Mouse (Mus musculus): ENCODE results near the gene 1700011L22Rik. TPM values are rescaled to one million over a fixed set of nuclear protein-coding genes. Genes with fewer than 3 reads are reported as not detected.

Gene 1700011L22Rik
- total RNA-seq, 2 experiments from 2014 or later, result not detected

- no peak for DNase-seq
- intact Hi-C loops (cut with DNase I), result no loop called here
Observed at GRCm38 (mm10) chr8:79253742-79254141, 5.4 kb upstream of the 1700011L22Rik start.

- no peak for DNase-seq
- intact Hi-C loops (cut with DNase I), result no loop called here
Observed at GRCm38 (mm10) chr8:79243422-79243821, 4.9 kb downstream of the 1700011L22Rik start.

- intact Hi-C loops (cut with DNase I), result no loop called here
- DNase-seq, result no peak
Observed at GRCm38 (mm10) chr8:79239996-79240395, 8.4 kb downstream of the 1700011L22Rik start.

GRCm38 (mm10) chr8:79239320-79239719, 9.1 kb downstream of the 1700011L22Rik start:
- intact Hi-C loops (cut with DNase I), result no loop called here

GRCm38 (mm10) chr8:79229266-79229888, 19.0 kb downstream of the 1700011L22Rik start:
- intact Hi-C loops (cut with DNase I), result no loop called here
- no peak for DNase-seq

More at GRCm38 (mm10) chr8:79239320-79239719, 9.1 kb downstream of the 1700011L22Rik start:
- no peak for DNase-seq

- no peak for DNase-seq
- intact Hi-C loops (cut with DNase I), result no loop called here
Observed at GRCm38 (mm10) chr8:79227916-79228315, 20.5 kb downstream of the 1700011L22Rik start.

- intact Hi-C loops (cut with DNase I), result no loop called here
- DNase-seq, result no peak
Observed at GRCm38 (mm10) chr8:79227194-79227593, 21.2 kb downstream of the 1700011L22Rik start.

GRCm38 (mm10) chr8:79226046-79226445, 22.3 kb downstream of the 1700011L22Rik start:
- DNase-seq, result no peak
- intact Hi-C loops (cut with DNase I), result no loop called here

GRCm38 (mm10) chr8:79225586-79225985, 22.8 kb downstream of the 1700011L22Rik start:
- intact Hi-C loops (cut with DNase I), result no loop called here
- DNase-seq, result no peak

GRCm38 (mm10) chr8:79224363-79224762, 24.0 kb downstream of the 1700011L22Rik start:
- intact Hi-C loops (cut with DNase I), result no loop called here

GRCm38 (mm10) chr8:79222752-79223141, 25.6 kb downstream of the 1700011L22Rik start:
- DNase-seq, result no peak
- intact Hi-C loops (cut with DNase I), result no loop called here

More at GRCm38 (mm10) chr8:79224363-79224762, 24.0 kb downstream of the 1700011L22Rik start:
- no peak for DNase-seq

GRCm38 (mm10) chr8:79222106-79222751, 26.1 kb downstream of the 1700011L22Rik start:
- no peak for DNase-seq
- intact Hi-C loops (cut with DNase I), result no loop called here

- DNase-seq, result no peak
- intact Hi-C loops (cut with DNase I), result no loop called here
Observed at GRCm38 (mm10) chr8:79211630-79212029, 36.7 kb downstream of the 1700011L22Rik start.

- peak; percentile 29 to 40 for DNase-seq
- intact Hi-C loops (cut with DNase I), result no loop called here
Observed at GRCm38 (mm10) chr8:79209641-79210358, 38.6 kb downstream of the 1700011L22Rik start.

GRCm38 (mm10) chr8:79208691-79209640, 39.4 kb downstream of the 1700011L22Rik start:
- intact Hi-C loops (cut with DNase I), result no loop called here
- peak in 1 of 2 experiments; percentile 17 for DNase-seq

- no peak for DNase-seq
- intact Hi-C loops (cut with DNase I), result no loop called here
Observed at GRCm38 (mm10) chr8:79208181-79208580, 40.2 kb downstream of the 1700011L22Rik start.

GRCm38 (mm10) chr8:79206895-79207294, 41.5 kb downstream of the 1700011L22Rik start:
- intact Hi-C loops (cut with DNase I), result no loop called here
- DNase-seq, result peak in 1 of 2 experiments; percentile 19

GRCm38 (mm10) chr8:79201446-79202147, 46.8 kb downstream of the 1700011L22Rik start:
- intact Hi-C loops (cut with DNase I), result no loop called here
- no peak for DNase-seq

- no peak for DNase-seq
- intact Hi-C loops (cut with DNase I), result no loop called here
Observed at GRCm38 (mm10) chr8:79198675-79199074, 49.7 kb downstream of the 1700011L22Rik start.

- intact Hi-C loops (cut with DNase I), result no loop called here
- DNase-seq, result no peak
Observed at GRCm38 (mm10) chr8:79196481-79196880, 51.9 kb downstream of the 1700011L22Rik start.

All from gastrocnemius, postnatal 36 days (tissue).